Mouse (Mus musculus) frontal cortex, adult 2 months (tissue): ENCODE results near the gene Agap2. TPM values are rescaled to one million over a fixed set of nuclear protein-coding genes. Genes with fewer than 3 reads are reported as not detected.
"Not testable (repeated sequence)": the region's sequence is repeated elsewhere in the genome, so short reads cannot be mapped to it uniquely, and the experiment has no call there.

Source experiments
- DNase-seq, 2 experiments: peaks; one replicate each; pipeline ENCODE4 v3.0.0; 2022; ENCODE audit warnings: low spot score in 1 of 2; ENCODE audit errors: extremely low spot score in 1 of 2
- polyA plus RNA-seq: library from polyadenylated mRNA; depleted of rRNA; stranded (reverse); fragments of >200 nt; gene quantifications from 2 replicates; pipeline ENCODE4 v1.2.3, GENCODE M21; 2012

The Agap2 gene
- polyA plus RNA-seq, 1 experiment, result 450 TPM

GRCm38 (mm10) chr10:127059174-127059967 lies 15.7 kb upstream of the Agap2 start:
- DNase-seq, result no peak

GRCm38 (mm10) chr10:127059968-127060916 lies 14.8 kb upstream of the Agap2 start, which contains the start of gene March9:
TSS of gene March9 (minus strand) at chr10:127060184.
- peak in 1 of 2 experiments; percentile 80 for DNase-seq

- DNase-seq, result no peak
These were observed 14.0 kb upstream of the Agap2 start for GRCm38 (mm10) chr10:127061085-127061484.

- no peak for DNase-seq
These were observed 13.6 kb upstream of the Agap2 start for GRCm38 (mm10) chr10:127061513-127061912.

GRCm38 (mm10) chr10:127062101-127062500 lies 13.0 kb upstream of the Agap2 start:
- not testable (repeated sequence) for DNase-seq

- no peak for DNase-seq
These were observed 12.6 kb upstream of the Agap2 start for GRCm38 (mm10) chr10:127062503-127062902.

GRCm38 (mm10) chr10:127063239-127063872 lies 11.7 kb upstream of the Agap2 start, which contains the start of gene Cdk4:
TSS of gene Cdk4 (plus strand) at chr10:127063534.
- peak; percentile 97 to 99 for DNase-seq

GRCm38 (mm10) chr10:127063913-127064870 lies 10.9 kb upstream of the Agap2 start:
- DNase-seq, result no peak

- DNase-seq, result no peak
These were observed 9.1 kb upstream of the Agap2 start for GRCm38 (mm10) chr10:127065981-127066380.

- no peak for DNase-seq
These were observed 8.5 kb upstream of the Agap2 start for GRCm38 (mm10) chr10:127066519-127067018.

- DNase-seq, result no peak
These were observed 6.6 kb upstream of the Agap2 start for GRCm38 (mm10) chr10:127068360-127069038.

- no peak for DNase-seq
These were observed 5.5 kb upstream of the Agap2 start for GRCm38 (mm10) chr10:127069281-127070189.

- peak; percentile 97 for DNase-seq
These were observed 4.6 kb upstream of the Agap2 start, which contains the start of gene Tspan31 for GRCm38 (mm10) chr10:127070190-127071121. TSS of gene Tspan31 (minus strand) at chr10:127070264.

- no peak for DNase-seq
These were observed 3.9 kb upstream of the Agap2 start for GRCm38 (mm10) chr10:127071203-127071602.

- DNase-seq, result not testable (repeated sequence)
These were observed 2.8 kb upstream of the Agap2 start for GRCm38 (mm10) chr10:127072270-127072669.

GRCm38 (mm10) chr10:127072969-127073368 lies 2.1 kb upstream of the Agap2 start:
- DNase-seq, result not testable (repeated sequence)

GRCm38 (mm10) chr10:127073981-127074380 lies 1.1 kb upstream of the Agap2 start:
- no peak for DNase-seq
